Mouse (Mus musculus): ENCODE results near the gene Tspan31. TPM values are rescaled to one million over a fixed set of nuclear protein-coding genes. Genes with fewer than 3 reads are reported as not detected.

Gene Tspan31
- polyA plus RNA-seq, 1 experiment = 116 TPM

- TF ChIP-seq POLR2A (IDR thresholded peaks at IDR 0.05; ENCODE audit: borderline replicate concordance, low read depth, low read length) (no peak), CTCF (IDR thresholded peaks at IDR 0.05; ENCODE audit: low read depth, low read length) (no peak)
- Histone ChIP-seq H3K4me3 (ENCODE audit: insufficient read depth, low read length) (peak overlapping the region; percentile 49), H3K4me1 (ENCODE audit: control insufficient read depth, insufficient read depth, low read length) (peaks cover 10% of the 10 kb centered on the region), H3K27ac (ENCODE audit: insufficient read depth, low read depth, low read length) (no peak overlapping the region)
Observed at GRCm38 (mm10) chr10:127059174-127059967, 10.7 kb downstream of the Tspan31 start.

- Histone ChIP-seq H3K4me3 (ENCODE audit: insufficient read depth, low read length) (peak overlapping the region; percentile 32), H3K27ac (ENCODE audit: insufficient read depth, low read depth, low read length) (no peak overlapping the region), H3K4me1 (ENCODE audit: control insufficient read depth, insufficient read depth, low read length) (peaks cover 10% of the 10 kb centered on the region)
- no peak for TF ChIP-seq POLR2A (IDR thresholded peaks at IDR 0.05; ENCODE audit: borderline replicate concordance, low read depth, low read length)
- no peak for TF ChIP-seq CTCF (IDR thresholded peaks at IDR 0.05; ENCODE audit: low read depth, low read length)
Observed at GRCm38 (mm10) chr10:127058708-127059107, 11.4 kb downstream of the Tspan31 start.

- H3K4me1 ChIP-seq (ENCODE audit: control insufficient read depth, insufficient read depth, low read length) = peaks cover 10% of the 10 kb centered on the region
- TF ChIP-seq CTCF (IDR thresholded peaks at IDR 0.05; ENCODE audit: low read depth, low read length) (peak; percentile 85), POLR2A (IDR thresholded peaks at IDR 0.05; ENCODE audit: borderline replicate concordance, low read depth, low read length) (no peak)
- no peak overlapping the region for H3K27ac ChIP-seq (ENCODE audit: insufficient read depth, low read depth, low read length)
- peak overlapping the region; percentile 32; the same call in 1 of the 2 replicates for H3K4me3 ChIP-seq (ENCODE audit: insufficient read depth, low read length)
Observed at GRCm38 (mm10) chr10:127058161-127058560, 11.9 kb downstream of the Tspan31 start.

- Histone ChIP-seq H3K4me1 (ENCODE audit: control insufficient read depth, insufficient read depth, low read length) (peaks cover 2% of the 10 kb centered on the region), H3K27ac (ENCODE audit: insufficient read depth, low read depth, low read length) (no peak overlapping the region), H3K4me3 (ENCODE audit: insufficient read depth, low read length) (no peak overlapping the region)
- no peak for TF ChIP-seq POLR2A (IDR thresholded peaks at IDR 0.05; ENCODE audit: borderline replicate concordance, low read depth, low read length)
- no peak for TF ChIP-seq CTCF (IDR thresholded peaks at IDR 0.05; ENCODE audit: low read depth, low read length)
Observed at GRCm38 (mm10) chr10:127056490-127056889, 13.6 kb downstream of the Tspan31 start.

- Histone ChIP-seq H3K4me1 (ENCODE audit: control insufficient read depth, insufficient read depth, low read length) (no peaks in the 10 kb centered on the region), H3K4me3 (ENCODE audit: insufficient read depth, low read length) (no peak overlapping the region)
- no peak for TF ChIP-seq POLR2A (IDR thresholded peaks at IDR 0.05; ENCODE audit: borderline replicate concordance, low read depth, low read length)
- no peak for TF ChIP-seq CTCF (IDR thresholded peaks at IDR 0.05; ENCODE audit: low read depth, low read length)
Observed at GRCm38 (mm10) chr10:127055406-127055805, 14.7 kb downstream of the Tspan31 start.

GRCm38 (mm10) chr10:127054646-127055045 lies 15.4 kb downstream of the Tspan31 start:
- Histone ChIP-seq H3K27ac (ENCODE audit: insufficient read depth, low read depth, low read length) (no peak overlapping the region), H3K4me3 (ENCODE audit: insufficient read depth, low read length) (no peak overlapping the region), H3K4me1 (ENCODE audit: control insufficient read depth, insufficient read depth, low read length) (peaks cover 4% of the 10 kb centered on the region)
- TF ChIP-seq CTCF (IDR thresholded peaks at IDR 0.05; ENCODE audit: low read depth, low read length) (no peak), POLR2A (IDR thresholded peaks at IDR 0.05; ENCODE audit: borderline replicate concordance, low read depth, low read length) (no peak)

More at GRCm38 (mm10) chr10:127055406-127055805, 14.7 kb downstream of the Tspan31 start:
- H3K27ac ChIP-seq (ENCODE audit: insufficient read depth, low read depth, low read length) = no peak overlapping the region

GRCm38 (mm10) chr10:127050119-127050474 lies 20.0 kb downstream of the Tspan31 start:
- Histone ChIP-seq H3K4me1 (ENCODE audit: control insufficient read depth, insufficient read depth, low read length) (peaks cover 7% of the 10 kb centered on the region), H3K4me3 (ENCODE audit: insufficient read depth, low read length) (no peak overlapping the region), H3K27ac (ENCODE audit: insufficient read depth, low read depth, low read length) (no peak overlapping the region)
- no peak for TF ChIP-seq CTCF (IDR thresholded peaks at IDR 0.05; ENCODE audit: low read depth, low read length)
- no peak for TF ChIP-seq POLR2A (IDR thresholded peaks at IDR 0.05; ENCODE audit: borderline replicate concordance, low read depth, low read length)

- TF ChIP-seq POLR2A (IDR thresholded peaks at IDR 0.05; ENCODE audit: borderline replicate concordance, low read depth, low read length) = no peak
- 0 out of 2 replicates have a peak, but pooled peaks have one; percentile 20 for TF ChIP-seq CTCF (IDR thresholded peaks at IDR 0.05; ENCODE audit: low read depth, low read length)
- Histone ChIP-seq H3K27ac (ENCODE audit: insufficient read depth, low read depth, low read length) (no peak overlapping the region), H3K4me1 (ENCODE audit: control insufficient read depth, insufficient read depth, low read length) (peaks cover 7% of the 10 kb centered on the region), H3K4me3 (ENCODE audit: insufficient read depth, low read length) (peak overlapping the region; percentile 23)
Observed at GRCm38 (mm10) chr10:127049395-127050118, 20.5 kb downstream of the Tspan31 start.

- Histone ChIP-seq H3K4me1 (ENCODE audit: control insufficient read depth, insufficient read depth, low read length) (peaks cover 7% of the 10 kb centered on the region), H3K27ac (ENCODE audit: insufficient read depth, low read depth, low read length) (no peak overlapping the region), H3K4me3 (ENCODE audit: insufficient read depth, low read length) (peak overlapping the region; percentile 23)
- TF ChIP-seq POLR2A (IDR thresholded peaks at IDR 0.05; ENCODE audit: borderline replicate concordance, low read depth, low read length) = no peak
- TF ChIP-seq CTCF (IDR thresholded peaks at IDR 0.05; ENCODE audit: low read depth, low read length) = no peak
Observed at GRCm38 (mm10) chr10:127048608-127049394, 21.3 kb downstream of the Tspan31 start.

Data from bone marrow macrophage, adult 2 months (primary cell).